Mouse (Mus musculus) E14TG2a.4 (cell line): ENCODE results near the gene Rpl22l1.
"Not testable (repeated sequence)": the region's sequence is repeated elsewhere in the genome, so short reads cannot be mapped to it uniquely, and the experiment has no call there.

Experiments
- H3K27me3 ChIP-seq: 2 replicates; pipeline ENCODE4 v1.6.1; 2014; ENCODE audit warnings: low read length, control low read depth; ENCODE audit not compliant: insufficient read depth
- H3K36me3 ChIP-seq: 2 replicates; pipeline ENCODE4 v1.6.1; 2014; ENCODE audit warnings: low read length, control low read depth; ENCODE audit not compliant: insufficient read depth
- H3K4me1 ChIP-seq: replicated peaks from 2 replicates; pipeline ENCODE4 v1.6.1; 2014; ENCODE audit warnings: low read depth, low read length, control low read depth
- H3K4me3 ChIP-seq: replicated peaks from 2 replicates; pipeline ENCODE4 v1.5.1; 2014; ENCODE audit warnings: mild to moderate bottlenecking, low read length
- H3K9me3 ChIP-seq: 2 replicates; pipeline ENCODE4 v1.6.1; 2014; ENCODE audit warnings: low read length, control low read depth
- CTCF ChIP-seq: conservative IDR thresholded peaks from 2 replicates; pipeline ENCODE4 v1.5.1; 2014; ENCODE audit warnings: low read length
- NANOG ChIP-seq: IDR thresholded peaks from 2 replicates; pipeline ENCODE4 v1.6.1; 2014; ENCODE audit warnings: borderline replicate concordance, low read length, mixed read lengths
- POU5F1 ChIP-seq: IDR thresholded peaks from 2 replicates; pipeline ENCODE4 v1.6.1; 2014; ENCODE audit warnings: low read length, borderline replicate concordance

Gene Rpl22l1

GRCm38 (mm10) chr3:28805301-28806097 lies at the start of gene Rpl22l1:
Rpl22l1 (plus strand) TSS chr3:28805436.
- Histone ChIP-seq H3K4me3 (peak within 1 kb of the TSS; percentile 96), H3K36me3 (peaks cover 26% of the 10 kb centered on the region), H3K9me3 (no peaks in the 10 kb centered on the region), H3K4me1 (peaks cover 12% of the 10 kb centered on the region), H3K27me3 (no peaks in the 10 kb centered on the region)
- no peak for TF ChIP-seq CTCF
- no peak for TF ChIP-seq NANOG
- peak; percentile 68; the same call in 1 of the 2 replicates for TF ChIP-seq POU5F1

- Histone ChIP-seq H3K4me1 (no peaks in the 10 kb centered on the region), H3K9me3 (no peaks in the 10 kb centered on the region), H3K36me3 (no peaks in the 10 kb centered on the region), H3K4me3 (no peak overlapping the region), H3K27me3 (no peaks in the 10 kb centered on the region)
- TF ChIP-seq POU5F1 (no peak), NANOG (no peak), CTCF (no peak)
Measured at GRCm38 (mm10) chr3:28755477-28755876, 49.8 kb upstream of the Rpl22l1 start.

GRCm38 (mm10) chr3:28761225-28761789 lies 43.9 kb upstream of the Rpl22l1 start:
- Histone ChIP-seq H3K9me3 (no peaks in the 10 kb centered on the region), H3K36me3 (no peaks in the 10 kb centered on the region), H3K27me3 (no peaks in the 10 kb centered on the region), H3K4me1 (no peaks in the 10 kb centered on the region), H3K4me3 (no peak overlapping the region)
- TF ChIP-seq NANOG = no peak
- TF ChIP-seq CTCF = no peak

DNA sequence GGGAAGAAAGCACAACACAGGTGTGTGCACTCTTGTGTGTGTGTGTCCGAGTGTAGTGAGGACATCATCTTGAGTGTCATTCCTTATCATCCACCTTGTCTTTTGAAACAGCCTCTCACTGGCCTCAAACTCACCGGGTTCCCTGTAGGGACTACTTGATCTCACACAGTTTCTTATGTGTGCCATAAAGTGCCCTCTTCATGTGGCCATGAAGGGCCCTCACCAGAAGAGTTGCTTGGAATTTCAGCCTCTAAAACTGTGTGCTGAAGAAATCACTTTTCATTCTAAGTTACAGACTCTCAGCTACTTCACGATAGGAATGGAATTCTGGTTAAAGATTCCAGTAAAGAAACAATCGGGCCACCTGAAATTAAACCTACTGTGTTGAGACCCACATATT lies 38.3 kb upstream of the Rpl22l1 start:
- Histone ChIP-seq H3K4me1 (no peaks in the 10 kb centered on the region), H3K4me3 (no peak overlapping the region), H3K36me3 (no peaks in the 10 kb centered on the region), H3K27me3 (no peaks in the 10 kb centered on the region), H3K9me3 (no peaks in the 10 kb centered on the region)
- no peak for TF ChIP-seq CTCF

DNA sequence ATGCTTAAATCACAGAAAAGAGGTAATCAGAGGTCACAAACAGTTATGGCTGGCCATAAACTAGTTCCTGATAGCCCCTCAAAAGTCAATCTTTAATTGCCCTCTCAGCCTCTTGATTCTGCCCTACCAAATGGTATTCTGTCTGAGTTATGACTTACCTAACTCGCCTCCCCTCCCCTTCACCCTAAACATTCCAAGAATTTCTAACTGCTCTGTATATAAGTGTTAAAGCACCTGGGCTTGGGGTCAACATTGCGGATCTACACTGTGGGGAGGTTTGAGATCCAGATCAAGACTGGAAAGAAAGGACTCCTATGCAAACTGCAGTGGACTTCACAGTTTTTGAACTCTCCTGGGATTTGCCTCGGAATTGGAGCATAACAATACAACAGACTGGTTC lies 37.0 kb upstream of the Rpl22l1 start:
- H3K4me3 ChIP-seq = no peak overlapping the region
- no peaks in the 10 kb centered on the region for H3K36me3 ChIP-seq
- H3K4me1 ChIP-seq = no peaks in the 10 kb centered on the region
- TF ChIP-seq NANOG = no peak
- TF ChIP-seq CTCF = no peak
- no peak for TF ChIP-seq POU5F1
- H3K27me3 ChIP-seq = no peaks in the 10 kb centered on the region
- no peaks in the 10 kb centered on the region for H3K9me3 ChIP-seq

DNA sequence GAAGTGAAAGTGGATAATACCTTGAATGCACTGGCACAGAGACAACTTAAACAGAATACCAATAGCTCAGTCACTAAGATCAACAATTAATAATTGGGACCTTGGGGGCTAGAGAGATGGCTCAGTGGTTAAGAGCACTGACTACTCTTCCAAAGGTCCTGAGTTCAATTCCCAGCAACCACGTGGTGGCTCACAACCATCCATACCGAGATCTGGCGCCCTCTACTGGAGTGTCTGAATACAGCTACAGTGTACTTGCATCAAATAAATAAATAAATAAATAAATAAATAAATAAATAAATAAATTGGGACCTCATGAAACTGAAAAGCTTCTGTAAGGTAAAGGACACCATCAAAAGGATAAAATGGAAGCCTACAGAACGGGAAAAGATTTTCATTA lies 32.3 kb upstream of the Rpl22l1 start:
- not testable (repeated sequence) for H3K4me1 ChIP-seq, H3K9me3 ChIP-seq, H3K4me3 ChIP-seq, H3K36me3 ChIP-seq
- TF ChIP-seq CTCF = peak; percentile 48
- peaks cover 21% of the 10 kb centered on the region for H3K27me3 ChIP-seq

DNA sequence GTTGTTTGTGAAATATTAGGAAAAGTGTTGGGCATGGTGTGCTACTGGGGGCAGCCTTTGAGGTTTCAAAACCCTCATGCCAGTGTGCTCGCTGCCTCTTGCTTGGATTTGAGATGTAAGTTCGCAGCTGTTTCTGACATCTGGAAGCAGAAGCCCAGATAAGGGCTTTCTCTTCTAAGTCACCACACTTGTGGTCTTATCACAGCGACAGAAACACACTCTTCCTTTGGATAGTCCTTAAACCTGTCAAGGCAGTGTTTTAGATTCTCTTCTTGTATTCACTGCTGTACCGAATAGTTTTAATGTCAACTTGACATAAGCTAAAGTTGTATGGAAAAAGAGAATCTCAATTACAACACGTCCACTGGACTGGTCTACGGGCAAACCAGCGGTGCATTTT lies 29.9 kb upstream of the Rpl22l1 start:
- peaks cover 41% of the 10 kb centered on the region for H3K27me3 ChIP-seq
- no peaks in the 10 kb centered on the region for H3K9me3 ChIP-seq
- no peaks in the 10 kb centered on the region for H3K36me3 ChIP-seq
- H3K4me3 ChIP-seq = no peak overlapping the region
- TF ChIP-seq CTCF = no peak
- no peak for TF ChIP-seq POU5F1
- no peak for TF ChIP-seq NANOG
- no peaks in the 10 kb centered on the region for H3K4me1 ChIP-seq

DNA sequence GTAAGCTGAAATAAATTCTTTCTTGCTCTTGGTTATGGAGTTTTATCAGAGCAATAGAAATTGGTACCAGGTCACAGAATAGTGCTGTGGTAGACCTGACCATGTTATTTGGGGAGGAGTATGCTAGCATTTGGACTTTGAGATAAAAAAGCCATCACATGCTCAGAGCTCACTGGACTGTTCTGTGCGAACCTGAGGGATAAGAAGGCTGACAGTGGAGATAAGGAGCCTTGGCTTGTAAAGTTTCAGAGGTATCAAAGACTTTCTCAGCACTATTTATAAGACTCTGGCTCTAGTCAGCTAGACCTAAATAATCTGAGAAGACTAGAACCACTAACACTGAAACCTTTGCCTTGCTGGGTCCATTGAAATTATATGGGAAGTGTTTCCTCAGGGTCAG lies 29.3 kb upstream of the Rpl22l1 start:
- H3K4me1 ChIP-seq = 0 out of 2 replicates have a peak, but pooled peaks cover 4% of the 10 kb centered on the region
- TF ChIP-seq NANOG (no peak), CTCF (no peak), POU5F1 (no peak)
- H3K4me3 ChIP-seq = no peak overlapping the region
- H3K36me3 ChIP-seq = no peaks in the 10 kb centered on the region
- peaks cover 47% of the 10 kb centered on the region for H3K27me3 ChIP-seq
- peaks cover 4% of the 10 kb centered on the region for H3K9me3 ChIP-seq

- H3K36me3 ChIP-seq = no peaks in the 10 kb centered on the region
- peaks cover 48% of the 10 kb centered on the region for H3K27me3 ChIP-seq
- H3K9me3 ChIP-seq = peaks cover 4% of the 10 kb centered on the region
- TF ChIP-seq POU5F1 = no peak
- no peak for TF ChIP-seq NANOG
- no peak for TF ChIP-seq CTCF
- H3K4me3 ChIP-seq = no peak overlapping the region
- H3K4me1 ChIP-seq = 0 out of 2 replicates have a peak, but pooled peaks cover 4% of the 10 kb centered on the region
Measured at GRCm38 (mm10) chr3:28776491-28776890, 28.7 kb upstream of the Rpl22l1 start.
